Mouse (Mus musculus) urinary bladder, postnatal 36 days (tissue): Measurements from ENCODE around the gene Tef.
A peak's percentile ranks its signal among the peaks of the same experiment; 100 is the strongest.

ENCODE experiments used
- DNase-seq, 2 experiments: peaks; one replicate each; pipeline ENCODE4 v3.0.0; 2022; ENCODE audit warnings: low spot score in 2 of 2, mixed read lengths in 1 of 2

The Tef gene

GRCm38 (mm10) chr15:81798421-81798820 is 3.8 kb upstream of the Tef start:
- DNase-seq: no peak

GRCm38 (mm10) chr15:81800391-81800790 is 1.8 kb upstream of the Tef start:
- DNase-seq: no peak

- DNase-seq: no peak
Measured at GRCm38 (mm10) chr15:81802941-81803351, 725 bp downstream of the Tef start.

GRCm38 (mm10) chr15:81803425-81803951 is 1.3 kb downstream of the Tef start:
- DNase-seq: no peak

GRCm38 (mm10) chr15:81804172-81804571 is 2.0 kb downstream of the Tef start:
- no peak for DNase-seq

- DNase-seq: no peak
Measured at GRCm38 (mm10) chr15:81804883-81805282, 2.7 kb downstream of the Tef start.

GRCm38 (mm10) chr15:81805624-81806023 is 3.4 kb downstream of the Tef start:
- no peak for DNase-seq

GRCm38 (mm10) chr15:81806621-81807404 is 4.6 kb downstream of the Tef start:
- DNase-seq: no peak

- DNase-seq: no peak
Measured at GRCm38 (mm10) chr15:81808799-81809198, 6.6 kb downstream of the Tef start.

- no peak for DNase-seq
Measured at GRCm38 (mm10) chr15:81809550-81809949, 7.3 kb downstream of the Tef start.

- peak; percentile 88 to 95 for DNase-seq
Measured at GRCm38 (mm10) chr15:81810150-81810549, 7.9 kb downstream of the Tef start.

- peak; percentile 95 to 97 for DNase-seq
Measured at GRCm38 (mm10) chr15:81810671-81811598, 8.7 kb downstream of the Tef start.

GRCm38 (mm10) chr15:81811599-81811996 is 9.4 kb downstream of the Tef start:
- no peak for DNase-seq

GRCm38 (mm10) chr15:81812287-81812686 is 10.1 kb downstream of the Tef start:
- no peak for DNase-seq

- no peak for DNase-seq
Measured at GRCm38 (mm10) chr15:81812696-81813631, 10.7 kb downstream of the Tef start.

- DNase-seq: no peak
Measured at GRCm38 (mm10) chr15:81813986-81814705, 11.9 kb downstream of the Tef start.

- no peak for DNase-seq
Measured at GRCm38 (mm10) chr15:81814716-81815370, 12.6 kb downstream of the Tef start.

- no peak for DNase-seq
Measured at GRCm38 (mm10) chr15:81818404-81818803, 16.2 kb downstream of the Tef start.

GRCm38 (mm10) chr15:81822631-81823030 is 20.4 kb downstream of the Tef start:
- no peak for DNase-seq

GRCm38 (mm10) chr15:81824832-81825231 is 22.6 kb downstream of the Tef start:
- no peak for DNase-seq
